Mouse (Mus musculus): Measurements from ENCODE around the gene Entpd1. TPM values are rescaled to one million over a fixed set of nuclear protein-coding genes. Genes with fewer than 3 reads are reported as not detected.

Gene Entpd1
- 7.9 and 9.8 TPM in 2 replicates for polyA plus RNA-seq (2015; fragmentation: Nextera tagmentation; extraction: Ambion mirVana)

GRCm38 (mm10) chr19:40611830-40612506, at the start of gene Entpd1, which contains the start of gene Tctn3:
Entpd1 (plus strand) TSS chr19:40612366.
Tctn3 (minus strand) TSS chr19:40612233.
- Histone ChIP-seq H3K9ac (replicated peaks) (peak within 1 kb of the TSS; percentile 77), H3K36me3 (peaks cover 25% of the 10 kb centered on the region), H3K27ac (peak within 1 kb of the TSS; percentile 54; the same call in 1 of the 2 replicates), H3K27me3 (no peaks in the 10 kb centered on the region), H3K4me2 (replicated peaks) (peak within 1 kb of the TSS; percentile 86), H3K4me3 (replicated peaks) (peak within 1 kb of the TSS; percentile 79), H3K9me3 (no peaks in the 10 kb centered on the region), H3K4me1 (replicated peaks) (peaks cover 12% of the 10 kb centered on the region)
- peak; percentile 100 for ATAC-seq
- 0% methylated on average over 45 of the region's 45 CpGs for WGBS

- no peak overlapping the region for H3K4me3 ChIP-seq (replicated peaks)
- ATAC-seq = no peak
- 87% methylated on average over 10 of the region's 10 CpGs for WGBS
- H3K36me3 ChIP-seq = peaks cover 74% of the 10 kb centered on the region
- H3K4me1 ChIP-seq (replicated peaks) = no peaks in the 10 kb centered on the region
- no peak overlapping the region for H3K9ac ChIP-seq (replicated peaks)
- no peak overlapping the region for H3K27ac ChIP-seq
- H3K9me3 ChIP-seq = no peaks in the 10 kb centered on the region
- no peaks in the 10 kb centered on the region for H3K27me3 ChIP-seq
- no peak overlapping the region for H3K4me2 ChIP-seq (replicated peaks)
These were observed 48.1 kb upstream of the Entpd1 start for GRCm38 (mm10) chr19:40563880-40564645.

GRCm38 (mm10) chr19:40567616-40568015, 44.5 kb upstream of the Entpd1 start:
- peaks cover 99% of the 10 kb centered on the region for H3K36me3 ChIP-seq
- no peaks in the 10 kb centered on the region for H3K4me1 ChIP-seq (replicated peaks)
- H3K9ac ChIP-seq (replicated peaks) = no peak overlapping the region
- H3K9me3 ChIP-seq = peaks cover 12% of the 10 kb centered on the region; the same call in 1 of the 2 replicates
- no peaks in the 10 kb centered on the region for H3K27me3 ChIP-seq
- ATAC-seq = no peak
- 85% methylated on average over 3 of the region's 3 CpGs for WGBS
- no peak overlapping the region for H3K4me2 ChIP-seq (replicated peaks)
- no peak overlapping the region for H3K27ac ChIP-seq
- H3K4me3 ChIP-seq (replicated peaks) = no peak overlapping the region

- no peak overlapping the region for H3K9ac ChIP-seq (replicated peaks)
- peaks cover 100% of the 10 kb centered on the region for H3K36me3 ChIP-seq
- ATAC-seq = no peak
- no peak overlapping the region for H3K4me3 ChIP-seq (replicated peaks)
- H3K27ac ChIP-seq = no peak overlapping the region
- H3K4me2 ChIP-seq (replicated peaks) = no peak overlapping the region
- no peaks in the 10 kb centered on the region for H3K27me3 ChIP-seq
- H3K4me1 ChIP-seq (replicated peaks) = no peaks in the 10 kb centered on the region
- 94% methylated on average over 9 of the region's 9 CpGs for WGBS
- peaks cover 12% of the 10 kb centered on the region; the same call in 1 of the 2 replicates for H3K9me3 ChIP-seq
These were observed 41.4 kb upstream of the Entpd1 start for GRCm38 (mm10) chr19:40570726-40571125.

- ATAC-seq = no peak
- WGBS = 90% methylated on average over 5 of the region's 5 CpGs
- Histone ChIP-seq H3K4me1 (replicated peaks) (no peaks in the 10 kb centered on the region), H3K27ac (no peak overlapping the region), H3K4me3 (replicated peaks) (no peak overlapping the region), H3K4me2 (replicated peaks) (no peak overlapping the region), H3K36me3 (peaks cover 94% of the 10 kb centered on the region), H3K27me3 (no peaks in the 10 kb centered on the region), H3K9me3 (peaks cover 5% of the 10 kb centered on the region; the same call in 1 of the 2 replicates), H3K9ac (replicated peaks) (no peak overlapping the region)
These were observed 36.7 kb upstream of the Entpd1 start for GRCm38 (mm10) chr19:40575438-40575837.

- Histone ChIP-seq H3K27ac (no peak overlapping the region), H3K9ac (replicated peaks) (no peak overlapping the region), H3K27me3 (no peaks in the 10 kb centered on the region), H3K4me2 (replicated peaks) (no peak overlapping the region), H3K36me3 (peaks cover 79% of the 10 kb centered on the region), H3K4me3 (replicated peaks) (no peak overlapping the region), H3K4me1 (replicated peaks) (peaks cover 7% of the 10 kb centered on the region; the same call in 1 of the 2 replicates), H3K9me3 (no peaks in the 10 kb centered on the region)
- WGBS = 91% methylated on average over 2 of the region's 2 CpGs
- ATAC-seq = no peak
These were observed 31.3 kb upstream of the Entpd1 start for GRCm38 (mm10) chr19:40580902-40581301.

GRCm38 (mm10) chr19:40581662-40582061, 30.5 kb upstream of the Entpd1 start:
- Histone ChIP-seq H3K27ac (no peak overlapping the region), H3K4me1 (replicated peaks) (peaks cover 14% of the 10 kb centered on the region), H3K9ac (replicated peaks) (no peak overlapping the region), H3K27me3 (no peaks in the 10 kb centered on the region), H3K4me3 (replicated peaks) (no peak overlapping the region), H3K4me2 (replicated peaks) (no peak overlapping the region), H3K9me3 (no peaks in the 10 kb centered on the region), H3K36me3 (peaks cover 71% of the 10 kb centered on the region)
- 97% methylated on average over 5 of the region's 5 CpGs for WGBS
- no peak for ATAC-seq

- H3K4me2 ChIP-seq (replicated peaks) = peak overlapping the region; percentile 82
- no peak for ATAC-seq
- peaks cover 26% of the 10 kb centered on the region for H3K36me3 ChIP-seq
- H3K4me1 ChIP-seq (replicated peaks) = peaks cover 26% of the 10 kb centered on the region
- 48% methylated on average over 7 of the region's 7 CpGs for WGBS
- H3K9me3 ChIP-seq = no peaks in the 10 kb centered on the region
- peak overlapping the region; percentile 85 for H3K4me3 ChIP-seq (replicated peaks)
- no peak overlapping the region for H3K27ac ChIP-seq
- H3K27me3 ChIP-seq = no peaks in the 10 kb centered on the region
- peak overlapping the region; percentile 91 for H3K9ac ChIP-seq (replicated peaks)
These were observed 25.3 kb upstream of the Entpd1 start for GRCm38 (mm10) chr19:40586908-40587307.

- H3K9me3 ChIP-seq = no peaks in the 10 kb centered on the region
- peak overlapping the region; percentile 91 for H3K9ac ChIP-seq (replicated peaks)
- 5% methylated on average over 30 of the region's 30 CpGs for WGBS
- ATAC-seq = no peak
- peaks cover 26% of the 10 kb centered on the region for H3K4me1 ChIP-seq (replicated peaks)
- peak overlapping the region; percentile 85 for H3K4me3 ChIP-seq (replicated peaks)
- H3K27ac ChIP-seq = peak overlapping the region; percentile 76
- H3K4me2 ChIP-seq (replicated peaks) = peak overlapping the region; percentile 82
- no peaks in the 10 kb centered on the region for H3K27me3 ChIP-seq
- peaks cover 18% of the 10 kb centered on the region for H3K36me3 ChIP-seq
These were observed 24.5 kb upstream of the Entpd1 start for GRCm38 (mm10) chr19:40587491-40588292.

- peaks cover 12% of the 10 kb centered on the region for H3K36me3 ChIP-seq
- peak within 1 kb of the TSS; percentile 76 for H3K27ac ChIP-seq
- WGBS = under 1% methylated on average over 34 of the region's 34 CpGs
- H3K9me3 ChIP-seq = no peaks in the 10 kb centered on the region
- H3K4me2 ChIP-seq (replicated peaks) = peak within 1 kb of the TSS; percentile 82
- H3K27me3 ChIP-seq = no peaks in the 10 kb centered on the region
- H3K4me3 ChIP-seq (replicated peaks) = peak within 1 kb of the TSS; percentile 85
- ATAC-seq = peak; percentile 93
- H3K4me1 ChIP-seq (replicated peaks) = peaks cover 26% of the 10 kb centered on the region
- H3K9ac ChIP-seq (replicated peaks) = peak within 1 kb of the TSS; percentile 91
These were observed 23.9 kb upstream of the Entpd1 start, which contains the start of gene Aldh18a1 for GRCm38 (mm10) chr19:40588293-40588654. Aldh18a1 (minus strand) TSS chr19:40588463.

GRCm38 (mm10) chr19:40588847-40589529, 23.2 kb upstream of the Entpd1 start:
- Histone ChIP-seq H3K36me3 (peaks cover 10% of the 10 kb centered on the region), H3K4me3 (replicated peaks) (peak overlapping the region; percentile 85), H3K4me2 (replicated peaks) (peak overlapping the region; percentile 82), H3K9me3 (no peaks in the 10 kb centered on the region), H3K27ac (peak overlapping the region; percentile 76), H3K27me3 (no peaks in the 10 kb centered on the region), H3K9ac (replicated peaks) (peak overlapping the region; percentile 53), H3K4me1 (replicated peaks) (peaks cover 26% of the 10 kb centered on the region)
- ATAC-seq = peak; percentile 66
- WGBS = 1% methylated on average over 18 of the region's 18 CpGs
